Mouse (Mus musculus) intestine, embryonic 15.5 days (tissue): ENCODE measurements around the gene Rab21. TPM values are rescaled to one million over a fixed set of nuclear protein-coding genes. Genes with fewer than 3 reads are reported as not detected.
"Not testable (repeated sequence)": the region's sequence is repeated elsewhere in the genome, so short reads cannot be mapped to it uniquely, and the experiment has no call there.

Experiments
- ATAC-seq: fragments of 200-750 bp; cut with Nextera tagmentation; 2 replicates; pipeline ENCODE4 v1.8.0; 2017; ENCODE audit warnings: moderate TSS enrichment, moderate library complexity
- H3K27ac ChIP-seq: fragments of 300-500 bp; sonication (generic); 2 replicates; pipeline ENCODE4 v1.5.1; 2015; ENCODE audit warnings: mild to moderate bottlenecking, inconsistent platforms
- H3K27me3 ChIP-seq: fragments of 300-500 bp; sonication (generic); replicated peaks from 2 replicates; pipeline ENCODE4 v1.6.1; 2015; ENCODE audit warnings: inconsistent platforms
- H3K36me3 ChIP-seq: fragments of 300-500 bp; sonication (generic); 2 replicates; pipeline ENCODE4 v1.6.1; 2015; ENCODE audit warnings: inconsistent platforms
- H3K4me1 ChIP-seq: fragments of 300-500 bp; sonication (generic); replicated peaks from 2 replicates; pipeline ENCODE4 v1.6.1; 2015; ENCODE audit warnings: inconsistent platforms
- H3K4me2 ChIP-seq: fragments of 300-500 bp; sonication (generic); replicated peaks from 2 replicates; pipeline ENCODE4 v1.6.1; 2015; ENCODE audit warnings: mild to moderate bottlenecking, inconsistent platforms
- H3K4me3 ChIP-seq: fragments of 300-500 bp; sonication (generic); replicated peaks from 2 replicates; pipeline ENCODE4 v1.5.1; 2015; ENCODE audit warnings: inconsistent platforms
- H3K9ac ChIP-seq: fragments of 300-500 bp; sonication (generic); 2 replicates; pipeline ENCODE4 v1.6.1; 2015; ENCODE audit warnings: inconsistent platforms
- H3K9me3 ChIP-seq: fragments of 300-500 bp; sonication (generic); 2 replicates; pipeline ENCODE4 v1.6.1; 2016; ENCODE audit warnings: inconsistent platforms
- WGBS: fragments of 180-500 bp; shearing (Covaris S2); methylation state at CpG from one replicate; pipeline ENCODE4 v1.1.7; 2015; 5-methylcytosine and 5-hydroxymethylcytosine counted together
- polyA plus RNA-seq: library from polyadenylated mRNA; unstranded; fragments of >200 nt; fragmentation: Nextera tagmentation; extraction: Ambion mirVana; gene quantifications from 2 replicates; pipeline ENCODE4 v1.2.1, GENCODE M21; 2015

Gene Rab21
- polyA plus RNA-seq, 1 experiment from 2014 or later = 8.1 TPM

DNA sequence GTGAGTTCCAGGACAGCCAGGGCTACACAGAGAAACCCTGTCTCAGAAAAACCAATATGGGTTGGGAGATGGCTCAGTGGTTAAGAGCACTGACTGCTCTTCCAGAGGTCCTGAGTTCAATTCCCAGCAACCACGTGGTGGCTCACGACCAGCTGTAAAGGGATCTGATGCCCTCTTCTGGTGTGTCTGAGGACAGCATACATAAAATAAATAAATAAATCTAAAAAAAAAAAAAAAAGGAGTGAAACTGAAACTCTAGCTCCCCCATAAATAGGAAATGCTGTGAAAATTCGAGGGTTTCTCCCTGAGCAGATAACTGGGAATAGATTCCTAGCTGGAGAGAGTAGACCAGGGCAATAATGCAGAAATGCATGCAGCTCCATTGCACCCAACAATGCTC lies 3.0 kb upstream of the Rab21 start:
- H3K4me3 ChIP-seq, H3K4me1 ChIP-seq, H3K9me3 ChIP-seq, H3K4me2 ChIP-seq, H3K36me3 ChIP-seq, H3K27ac ChIP-seq, H3K9ac ChIP-seq, H3K27me3 ChIP-seq, ATAC-seq: not testable (repeated sequence)
- 58% methylated on average over 3 of the region's 3 CpGs for WGBS

DNA sequence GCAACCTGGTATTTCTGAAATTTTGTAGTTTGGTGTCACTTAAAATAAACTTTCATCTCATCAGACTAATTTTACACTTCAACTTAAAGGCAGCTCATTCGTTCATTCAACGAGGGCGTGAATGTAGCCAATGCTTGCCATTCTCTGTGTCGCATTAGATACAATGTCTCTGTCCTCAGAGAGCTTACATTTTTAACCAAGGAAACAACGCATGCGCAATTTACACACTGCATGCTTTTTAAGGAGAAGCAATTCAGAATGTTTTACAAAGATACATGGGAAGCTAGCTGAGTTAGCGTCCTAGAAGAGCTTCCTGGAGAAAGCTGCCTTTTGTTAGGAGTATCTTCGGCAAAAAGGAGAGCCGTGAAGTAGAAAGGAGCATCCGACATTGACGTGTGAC lies 919 bp upstream of the Rab21 start:
- no peak for ATAC-seq
- Histone ChIP-seq H3K27me3 (no peaks in the 10 kb centered on the region), H3K9me3 (no peaks in the 10 kb centered on the region), H3K4me3 (no peak overlapping the region), H3K4me2 (peak overlapping the region; percentile 71), H3K9ac (no peak overlapping the region), H3K4me1 (peaks cover 14% of the 10 kb centered on the region), H3K27ac (no peak overlapping the region), H3K36me3 (no peaks in the 10 kb centered on the region)
- WGBS = 65% methylated on average over 11 of the region's 11 CpGs

- Histone ChIP-seq H3K27me3 (no peaks in the 10 kb centered on the region), H3K4me1 (peaks cover 19% of the 10 kb centered on the region), H3K9ac (peak overlapping the region; percentile 96), H3K27ac (peak overlapping the region; percentile 95), H3K9me3 (no peaks in the 10 kb centered on the region), H3K36me3 (no peaks in the 10 kb centered on the region), H3K4me2 (peak overlapping the region; percentile 71), H3K4me3 (peak overlapping the region; percentile 93)
- peak; percentile 67 for ATAC-seq
- 1% methylated on average over 46 of the region's 73 CpGs for WGBS
These were observed 577 bp downstream of the Rab21 start for GRCm38 (mm10) chr10:115314582-115315452.

DNA sequence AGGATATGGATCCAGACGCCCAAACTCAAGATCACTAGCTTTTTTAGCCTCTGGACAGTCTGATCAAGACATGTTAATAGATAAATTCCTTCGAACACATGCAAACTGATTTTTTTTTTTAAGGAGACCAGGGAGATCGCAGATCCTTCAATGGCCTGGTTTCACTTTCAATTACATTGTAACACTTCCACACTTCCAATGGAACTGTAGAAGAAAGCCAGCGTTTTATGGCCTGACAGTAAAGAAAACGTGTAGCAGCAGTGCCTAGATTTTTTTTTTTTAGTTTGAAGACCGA lies 1.2 kb downstream of the Rab21 start:
- Histone ChIP-seq H3K4me1 (peaks cover 19% of the 10 kb centered on the region), H3K9me3 (no peaks in the 10 kb centered on the region), H3K27ac (0 out of 2 replicates have a peak overlapping the region, but pooled peaks have one; percentile 95), H3K4me2 (peak overlapping the region; percentile 71), H3K9ac (peak overlapping the region; percentile 96), H3K4me3 (peak overlapping the region; percentile 93), H3K27me3 (no peaks in the 10 kb centered on the region), H3K36me3 (no peaks in the 10 kb centered on the region)
- WGBS = 10% methylated on average over 6 of the region's 6 CpGs
- no peak for ATAC-seq

DNA sequence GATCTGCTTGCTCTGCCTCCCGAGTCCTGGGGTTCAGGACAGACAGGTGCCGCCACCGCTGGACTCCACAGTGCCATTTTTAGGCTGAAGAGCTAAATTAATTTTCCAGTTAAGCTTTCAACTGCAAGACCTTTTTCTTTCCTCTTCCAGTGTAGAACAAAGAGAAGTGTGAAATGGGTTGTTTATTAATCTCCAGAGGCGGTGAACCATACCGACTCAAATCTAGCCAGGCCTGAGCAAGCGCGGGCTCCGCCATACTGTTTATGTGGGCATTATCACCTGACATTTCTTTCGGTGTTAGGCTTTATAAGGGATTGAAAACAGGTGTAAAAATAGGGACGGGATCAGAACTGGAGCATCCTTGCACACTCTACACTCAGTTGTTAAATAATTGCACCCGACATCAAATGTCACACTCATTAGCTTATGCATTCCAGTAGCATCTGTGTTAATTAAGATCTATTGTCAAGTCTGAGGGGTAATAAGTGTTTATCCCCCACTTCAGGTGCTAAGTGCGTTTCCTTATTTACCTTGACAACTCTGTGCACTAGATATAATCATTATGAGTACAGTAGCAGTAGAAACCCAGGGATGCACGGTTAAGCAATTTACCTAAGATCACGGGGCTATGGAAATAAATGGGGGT lies 1.6 kb downstream of the Rab21 start:
- peak overlapping the region; percentile 71 for H3K4me2 ChIP-seq
- WGBS = 77% methylated on average over 14 of the region's 14 CpGs
- H3K27ac ChIP-seq = no peak overlapping the region
- peak overlapping the region; percentile 93 for H3K4me3 ChIP-seq
- no peaks in the 10 kb centered on the region for H3K27me3 ChIP-seq
- no peaks in the 10 kb centered on the region for H3K36me3 ChIP-seq
- H3K9ac ChIP-seq = no peak overlapping the region; the same call in 1 of the 2 replicates
- no peak for ATAC-seq
- H3K9me3 ChIP-seq = no peaks in the 10 kb centered on the region
- peaks cover 19% of the 10 kb centered on the region for H3K4me1 ChIP-seq

- Histone ChIP-seq H3K9ac (no peak overlapping the region), H3K27ac (no peak overlapping the region), H3K4me1 (peaks cover 19% of the 10 kb centered on the region), H3K27me3 (no peaks in the 10 kb centered on the region), H3K9me3 (no peaks in the 10 kb centered on the region), H3K36me3 (no peaks in the 10 kb centered on the region), H3K4me2 (no peak overlapping the region; the same call in 1 of the 2 replicates), H3K4me3 (no peak overlapping the region)
- WGBS = 51% methylated on average over 3 of the region's 3 CpGs
- no peak for ATAC-seq
These were observed 2.7 kb downstream of the Rab21 start for GRCm38 (mm10) chr10:115312732-115313131.

- WGBS = 82% methylated on average over 5 of the region's 5 CpGs
- no peak overlapping the region for H3K9ac ChIP-seq
- ATAC-seq = no peak
- H3K27ac ChIP-seq = no peak overlapping the region
- H3K4me3 ChIP-seq = no peak overlapping the region
- peaks cover 19% of the 10 kb centered on the region for H3K4me1 ChIP-seq
- no peak overlapping the region for H3K4me2 ChIP-seq
- H3K36me3 ChIP-seq = no peaks in the 10 kb centered on the region
- H3K27me3 ChIP-seq = no peaks in the 10 kb centered on the region
- H3K9me3 ChIP-seq = no peaks in the 10 kb centered on the region
These were observed 3.2 kb downstream of the Rab21 start for GRCm38 (mm10) chr10:115312194-115312593.

DNA sequence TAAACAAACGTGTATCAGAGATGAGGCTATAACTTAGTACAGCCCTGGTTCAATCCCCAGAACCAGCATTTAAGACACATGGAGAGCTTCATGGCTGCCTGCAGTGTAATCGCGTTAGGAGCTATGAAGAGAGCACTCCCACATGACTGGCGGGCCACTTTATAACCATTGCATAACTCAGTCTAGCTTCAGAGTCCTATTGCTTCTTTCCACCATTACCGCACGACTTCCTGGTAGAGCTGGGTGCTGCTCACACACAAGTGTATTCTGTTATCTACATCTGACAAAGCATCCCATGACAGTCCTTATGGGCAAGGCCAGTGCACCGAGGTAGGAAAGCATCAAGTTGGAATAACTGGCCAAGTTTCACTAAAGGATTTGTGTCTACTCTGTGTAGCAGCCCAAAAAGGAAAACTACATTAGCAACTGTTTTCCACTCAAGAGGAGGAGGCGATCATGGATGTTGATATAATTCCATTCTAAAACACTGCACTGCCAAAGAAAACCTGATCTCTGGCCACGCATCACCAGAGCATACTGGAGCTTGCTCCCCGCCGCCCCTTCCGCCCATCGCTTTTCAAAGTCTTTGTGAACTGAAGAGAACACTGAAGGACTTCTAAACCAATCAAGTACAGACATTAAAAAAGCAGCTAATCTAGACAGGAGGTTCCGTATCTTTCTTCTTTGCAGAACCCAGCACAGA lies 4.0 kb downstream of the Rab21 start:
- Histone ChIP-seq H3K9me3 (no peaks in the 10 kb centered on the region), H3K36me3 (no peaks in the 10 kb centered on the region), H3K4me1 (peaks cover 19% of the 10 kb centered on the region), H3K27me3 (no peaks in the 10 kb centered on the region), H3K4me3 (no peak overlapping the region), H3K27ac (no peak overlapping the region), H3K9ac (no peak overlapping the region), H3K4me2 (no peak overlapping the region)
- ATAC-seq = peak; percentile 73
- 80% methylated on average over 14 of the region's 14 CpGs for WGBS

- peaks cover 19% of the 10 kb centered on the region for H3K4me1 ChIP-seq
- no peaks in the 10 kb centered on the region for H3K9me3 ChIP-seq
- H3K4me2 ChIP-seq = no peak overlapping the region
- no peak for ATAC-seq
- H3K27ac ChIP-seq = no peak overlapping the region
- H3K27me3 ChIP-seq = no peaks in the 10 kb centered on the region
- no peak overlapping the region for H3K4me3 ChIP-seq
- 89% methylated on average over 4 of the region's 4 CpGs for WGBS
- H3K9ac ChIP-seq = no peak overlapping the region
- no peaks in the 10 kb centered on the region for H3K36me3 ChIP-seq
These were observed 6.2 kb downstream of the Rab21 start for GRCm38 (mm10) chr10:115309191-115309590.

- no peak overlapping the region for H3K4me2 ChIP-seq
- ATAC-seq = no peak
- no peaks in the 10 kb centered on the region for H3K36me3 ChIP-seq
- H3K9ac ChIP-seq = no peak overlapping the region
- H3K4me3 ChIP-seq = no peak overlapping the region
- peaks cover 4% of the 10 kb centered on the region; the same call in 1 of the 2 replicates for H3K4me1 ChIP-seq
- no peaks in the 10 kb centered on the region for H3K9me3 ChIP-seq
- H3K27ac ChIP-seq = no peak overlapping the region
- H3K27me3 ChIP-seq = no peaks in the 10 kb centered on the region
- WGBS = 78% methylated on average over 7 of the region's 7 CpGs
These were observed 8.0 kb downstream of the Rab21 start for GRCm38 (mm10) chr10:115307331-115307875.

- Histone ChIP-seq H3K4me1 (no peaks in the 10 kb centered on the region), H3K27me3 (no peaks in the 10 kb centered on the region), H3K4me2 (no peak overlapping the region), H3K9ac (no peak overlapping the region), H3K36me3 (peaks cover 19% of the 10 kb centered on the region), H3K4me3 (no peak overlapping the region), H3K27ac (no peak overlapping the region), H3K9me3 (no peaks in the 10 kb centered on the region)
- ATAC-seq = no peak
- WGBS = 95% methylated on average over 4 of the region's 4 CpGs
These were observed 16.7 kb downstream of the Rab21 start for GRCm38 (mm10) chr10:115298683-115299082.

DNA sequence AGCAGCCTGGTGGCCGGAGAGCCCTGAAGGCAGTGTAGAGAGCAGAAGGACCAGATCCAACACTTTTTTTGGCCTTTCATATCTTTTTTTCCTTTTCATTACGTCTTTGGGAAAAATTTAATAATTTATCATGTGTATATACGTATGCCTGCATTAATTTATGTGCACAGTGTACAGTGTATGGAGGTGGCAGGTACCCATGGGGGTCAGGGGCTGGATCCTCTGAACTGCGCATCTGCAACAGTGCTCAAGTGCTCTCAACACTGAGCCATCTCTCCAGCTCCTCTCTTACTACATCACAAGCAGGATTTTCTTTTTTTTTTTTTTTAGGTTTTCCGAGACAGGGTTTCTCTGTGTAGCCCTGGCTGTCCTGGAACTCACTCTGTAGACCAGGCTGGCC lies 17.8 kb downstream of the Rab21 start:
- H3K9ac ChIP-seq = no peak overlapping the region
- H3K27ac ChIP-seq = no peak overlapping the region
- H3K4me3 ChIP-seq = no peak overlapping the region
- WGBS = 94% methylated on average over 5 of the region's 5 CpGs
- ATAC-seq = no peak
- no peaks in the 10 kb centered on the region for H3K9me3 ChIP-seq
- H3K36me3 ChIP-seq = peaks cover 28% of the 10 kb centered on the region
- H3K27me3 ChIP-seq = no peaks in the 10 kb centered on the region
- no peak overlapping the region for H3K4me2 ChIP-seq
- no peaks in the 10 kb centered on the region for H3K4me1 ChIP-seq
